Mouse (Mus musculus) liver, embryonic 14.5 days (tissue): Measurements from ENCODE around the gene Egln1.

ENCODE experiments used
- CTCF ChIP-seq: IDR thresholded peaks from 2 replicates; pipeline ENCODE4 v1.5.1; 2016; ENCODE audit warnings: antibody characterized with exemption, low read depth, control low read depth
- EP300 ChIP-seq: IDR thresholded peaks from 2 replicates; pipeline ENCODE4 v1.6.1; 2016; ENCODE audit warnings: antibody characterized with exemption, low read depth

- TF ChIP-seq CTCF (no peak), EP300 (no peak)
These were observed 5.3 kb downstream of the Egln1 start for GRCm38 (mm10) chr8:124943801-124944200.
